Mouse (Mus musculus) heart, postnatal 10 days (tissue): ENCODE measurements around the gene Ly6g6c. TPM values are rescaled to one million over a fixed set of nuclear protein-coding genes. Genes with fewer than 3 reads are reported as not detected.

Experiments used
- DNase-seq, 2 experiments: peaks; one replicate each; pipeline ENCODE4 v3.0.0; 2021
- intact Hi-C: fragments of 180-260 bp; cut with DNase I; formaldehyde crosslinking; loops from one replicate; pipeline ENCODE4 v1.15.1; 2025
- total RNA-seq, 2 experiments: library from RNA; stranded (reverse); gene quantifications; 2 replicates each; pipeline ENCODE4 v1.2.3; 2021

Gene Ly6g6c
- total RNA-seq: not detected

- intact Hi-C loops: loop anchor here (5.0 kb wide), 1 partner anchor 42 kb away; the partner anchor contains the start of gene Ly6g5c
- peak in 1 of 2 experiments; percentile 62 for DNase-seq
These were observed at the start of gene Ly6g6c for GRCm38 (mm10) chr17:35064951-35065947. Ly6g6c (plus strand) TSS chr17:35065388.

- intact Hi-C loops: no loop called here
- DNase-seq: peak; percentile 61
These were observed 48.8 kb upstream of the Ly6g6c start, which contains the start of gene Vwa7 for GRCm38 (mm10) chr17:35016376-35016775. Vwa7 (plus strand) TSS chr17:35016579.

- intact Hi-C loops: no loop called here
- no peak for DNase-seq
These were observed 48.1 kb upstream of the Ly6g6c start for GRCm38 (mm10) chr17:35016791-35017705.

- DNase-seq: no peak
- intact Hi-C loops: no loop called here
These were observed 47.5 kb upstream of the Ly6g6c start for GRCm38 (mm10) chr17:35017706-35018030.

GRCm38 (mm10) chr17:35018171-35018570 is 47.0 kb upstream of the Ly6g6c start:
- intact Hi-C loops: no loop called here
- no peak for DNase-seq

- no peak for DNase-seq
- intact Hi-C loops: loop anchor here (2.0 kb wide), 1 partner anchor 59 kb away; the partner anchor contains the start of gene Ly6g6d
These were observed 45.3 kb upstream of the Ly6g6c start for GRCm38 (mm10) chr17:35019894-35020293.

- intact Hi-C loops: loop anchor here (2.0 kb wide), 1 partner anchor 58 kb away; the partner anchor contains the start of gene Ly6g6d
- DNase-seq: no peak
These were observed 44.6 kb upstream of the Ly6g6c start for GRCm38 (mm10) chr17:35020551-35020950.

- peak; percentile 90 to 94 for DNase-seq
- intact Hi-C loops: loop anchor here (1.0 to 2.0 kb wide), 3 partner anchors 38 to 85 kb away; partner anchors contain the start of genes Ddah2 and Ly6g6d
These were observed 43.9 kb upstream of the Ly6g6c start for GRCm38 (mm10) chr17:35021163-35021808.

- intact Hi-C loops: loop anchor here (1.0 to 2.0 kb wide), 3 partner anchors 37 to 84 kb away; partner anchors contain the start of genes Ddah2 and Ly6g6d
- DNase-seq: peak; percentile 51 to 54
These were observed 43.2 kb upstream of the Ly6g6c start for GRCm38 (mm10) chr17:35021842-35022477.

- intact Hi-C loops: no loop called here
- DNase-seq: no peak
These were observed 42.6 kb upstream of the Ly6g6c start for GRCm38 (mm10) chr17:35022541-35023060.

GRCm38 (mm10) chr17:35023221-35023620 is 42.0 kb upstream of the Ly6g6c start:
- intact Hi-C loops: no loop called here
- no peak for DNase-seq

GRCm38 (mm10) chr17:35023756-35024155 is 41.4 kb upstream of the Ly6g6c start:
- intact Hi-C loops: no loop called here
- DNase-seq: no peak

- intact Hi-C loops: no loop called here
- DNase-seq: no peak
These were observed 40.9 kb upstream of the Ly6g6c start for GRCm38 (mm10) chr17:35024261-35024660.

GRCm38 (mm10) chr17:35024691-35025488 is 40.3 kb upstream of the Ly6g6c start:
- DNase-seq: no peak

GRCm38 (mm10) chr17:35026206-35026605 is 39.0 kb upstream of the Ly6g6c start:
- DNase-seq: no peak
- intact Hi-C loops: no loop called here

More at GRCm38 (mm10) chr17:35024691-35025488, 40.3 kb upstream of the Ly6g6c start:
- intact Hi-C loops: no loop called here

GRCm38 (mm10) chr17:35027277-35028068 is 37.7 kb upstream of the Ly6g6c start, which contains the start of gene Sapcd1:
Sapcd1 (minus strand) TSS chr17:35028016.
- peak; percentile 54 to 60 for DNase-seq
- intact Hi-C loops: loop anchor here (2.0 kb wide), 1 partner anchor 17 kb away; no protein-coding TSS in a partner anchor

GRCm38 (mm10) chr17:35028315-35028714 is 36.9 kb upstream of the Ly6g6c start:
- DNase-seq: no peak
- intact Hi-C loops: loop anchor here (2.0 kb wide), 1 partner anchor 16 kb away; no protein-coding TSS in a partner anchor
